Mouse (Mus musculus) MEL (cell line): Measurements from ENCODE around the gene 1810013L24Rik.

Experiments
- CHD2 ChIP-seq: IDR thresholded peaks from 2 replicates; pipeline ENCODE4 v1.6.1; 2011; ENCODE audit warnings: low read length, improper control_type of control experiment
- CTCF ChIP-seq, 3 experiments: IDR thresholded peaks in 2 of 3; conservative IDR thresholded peaks in 1 of 3; 2 replicates each; pipeline ENCODE4 v1.5.1; 2011 to 2012; ENCODE audit warnings: low read length in 3 of 3, low read depth in 2 of 3, mild to moderate bottlenecking in 2 of 3, improper control_type of control experiment in 1 of 3, inconsistent platforms in 1 of 3, mixed read lengths in 1 of 3, moderate library complexity in 1 of 3; ENCODE audit not compliant: control insufficient read depth in 1 of 3, insufficient read depth in 1 of 3, poor library complexity in 1 of 3, severe bottlenecking in 1 of 3
- GABPA ChIP-seq: IDR thresholded peaks from 2 replicates; pipeline ENCODE4 v1.6.1; 2012; ENCODE audit warnings: low read depth, mild to moderate bottlenecking, inconsistent platforms, low read length, improper control_type of control experiment, moderate library complexity
- HCFC1 ChIP-seq: IDR thresholded peaks from 2 replicates; pipeline ENCODE4 v1.6.1; 2012; ENCODE audit warnings: low read depth, mild to moderate bottlenecking, inconsistent platforms, low read length, improper control_type of control experiment, moderate library complexity
- MEF2A ChIP-seq: IDR thresholded peaks from 2 replicates; pipeline ENCODE4 v1.6.1; 2014; ENCODE audit warnings: low read depth, mild to moderate bottlenecking, inconsistent platforms, low read length, improper control_type of control experiment; ENCODE audit not compliant: poor library complexity, insufficient replicate concordance, severe bottlenecking; ENCODE audit errors: extremely low read depth
- MYC ChIP-seq: IDR thresholded peaks from 2 replicates; pipeline ENCODE4 v1.6.1; 2011; ENCODE audit warnings: low read depth, mild to moderate bottlenecking, low read length, improper control_type of control experiment, moderate library complexity
- POLR2A ChIP-seq, 2 experiments: IDR thresholded peaks; 2 replicates each; pipeline ENCODE4 v1.6.1; 2011 to 2012; ENCODE audit warnings: low read length in 2 of 2, mild to moderate bottlenecking in 2 of 2, control low read depth in 1 of 2, improper control_type of control experiment in 1 of 2, low read depth in 1 of 2, moderate library complexity in 1 of 2; ENCODE audit not compliant: control insufficient read depth in 1 of 2, insufficient read depth in 1 of 2, poor library complexity in 1 of 2
- POLR2AphosphoS2 ChIP-seq: IDR thresholded peaks from 2 replicates; pipeline ENCODE4 v1.6.1; 2011; ENCODE audit warnings: low read length, improper control_type of control experiment
- USF2 ChIP-seq, 2 experiments: IDR thresholded peaks; 2 replicates each; pipeline ENCODE4 v1.6.1; 2011 to 2012; ENCODE audit warnings: improper control_type of control experiment in 2 of 2, low read length in 2 of 2, borderline replicate concordance in 1 of 2, inconsistent platforms in 1 of 2, low read depth in 1 of 2, mild to moderate bottlenecking in 1 of 2; ENCODE audit not compliant: insufficient read depth in 1 of 2
- ZC3H11A ChIP-seq: IDR thresholded peaks from 2 replicates; pipeline ENCODE4 v1.6.1; 2012; ENCODE audit warnings: low read depth, mild to moderate bottlenecking, inconsistent platforms, low read length, improper control_type of control experiment
- ZKSCAN1 ChIP-seq: IDR thresholded peaks from 2 replicates; pipeline ENCODE4 v1.6.1; 2012; ENCODE audit warnings: low read depth, mild to moderate bottlenecking, inconsistent platforms, low read length, improper control_type of control experiment, moderate library complexity
- ZNF384 ChIP-seq: IDR thresholded peaks from 2 replicates; pipeline ENCODE4 v1.6.1; 2012; ENCODE audit warnings: low read depth, mild to moderate bottlenecking, inconsistent platforms, low read length, improper control_type of control experiment

DNA sequence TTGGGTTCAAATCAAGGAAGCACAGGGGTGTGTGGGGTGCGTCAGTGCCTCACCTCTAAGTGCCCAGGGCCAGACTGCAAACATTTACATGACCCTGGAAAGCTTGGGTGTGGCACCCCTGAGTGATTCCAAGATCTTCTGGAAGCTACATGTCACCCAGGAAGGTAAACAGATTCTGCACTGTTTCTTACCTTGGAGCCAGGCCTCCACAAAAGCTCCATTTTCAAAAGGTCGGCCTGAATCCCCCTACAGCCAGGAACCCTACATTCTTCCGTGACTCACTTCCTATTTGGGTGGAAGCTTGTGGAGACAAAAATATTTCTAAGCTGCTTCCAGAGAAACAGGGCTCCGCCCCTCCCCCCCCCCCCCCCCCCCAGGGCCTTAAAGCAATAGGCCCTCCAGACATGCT is 34.3 kb downstream of the 1810013L24Rik start:
- TF ChIP-seq HCFC1 (no peak), CTCF (IDR thresholded peaks at IDR 0.05 in 2 of 3, conservative IDR thresholded peaks at IDR 0.05 in 1 of 3; ENCODE audit: control insufficient read depth in 1 of 3, insufficient read depth in 1 of 3, low read depth in 2 of 3, low read length in 3 of 3, poor library complexity in 1 of 3, severe bottlenecking in 1 of 3) (no peak), USF2 (IDR thresholded peaks at IDR 0.05; ENCODE audit: borderline replicate concordance in 1 of 2, insufficient read depth in 1 of 2, low read depth in 1 of 2, low read length in 2 of 2) (no peak), MEF2A (no peak), ZC3H11A (no peak), POLR2AphosphoS2 (no peak), GABPA (no peak), ZNF384 (no peak), ZKSCAN1 (no peak), MYC (no peak), CHD2 (no peak), POLR2A (IDR thresholded peaks at IDR 0.05; ENCODE audit: control insufficient read depth in 1 of 2, insufficient read depth in 1 of 2, low read depth in 1 of 2, low read length in 2 of 2, poor library complexity in 1 of 2) (no peak)
